Comparison of ENCODE assay signal across 8 mouse cellular contexts in genomic region chr2:156488166-156488814, GRCm38 (mm10). TPM values are rescaled to one million over a fixed set of nuclear protein-coding genes. Genes with fewer than 3 reads are reported as not detected.
DNase-seq lines count a peak whose midpoint lies in the region; ATAC-seq and TF ChIP-seq lines count a peak whose summit lies in the region.

No protein-coding gene starts in this region.

- peaks cover 26% of the 10 kb centered on the region for H3K4me1 ChIP-seq in hindbrain, embryonic 15.5 days (replicated peaks)
- peaks cover 5% of the 10 kb centered on the region; the same call in 1 of the 2 replicates for H3K4me1 ChIP-seq in hindbrain, embryonic 14.5 days (replicated peaks; ENCODE audit: control insufficient read depth, insufficient read depth, low read length)
- no peaks in the 10 kb centered on the region; the same call in 1 of the 2 replicates for H3K4me1 ChIP-seq in lung, adult 2 months (ENCODE audit: control insufficient read depth, insufficient read depth, low read length)
- H3K4me1 ChIP-seq in neural tube, embryonic 15.5 days: peaks cover 21% of the 10 kb centered on the region

- H3K9ac ChIP-seq in hindbrain, embryonic 15.5 days: no peak overlapping the region
- H3K9ac ChIP-seq in hindbrain, embryonic 14.5 days: no peak overlapping the region
- H3K9ac ChIP-seq in neural tube, embryonic 15.5 days (replicated peaks): no peak overlapping the region

- 65% methylated on average over 8 of the region's 8 CpGs for WGBS in hindbrain, embryonic 15.5 days
- WGBS in hindbrain, embryonic 14.5 days: 72% methylated on average over 8 of the region's 8 CpGs
- 75% methylated on average over 8 of the region's 8 CpGs for WGBS in lung, adult 2 months
- WGBS in neural tube, embryonic 15.5 days: 71% methylated on average over 8 of the region's 8 CpGs

- no peaks in the 10 kb centered on the region for H3K36me3 ChIP-seq in hindbrain, embryonic 15.5 days
- H3K36me3 ChIP-seq in hindbrain, embryonic 14.5 days (replicated peaks; ENCODE audit: control insufficient read depth, insufficient read depth): no peaks in the 10 kb centered on the region
- no peaks in the 10 kb centered on the region; the same call in 1 of the 2 replicates for H3K36me3 ChIP-seq in neural tube, embryonic 15.5 days

- intact Hi-C loops in gastrocnemius, postnatal 36 days (cut with DNase I): no loop called here

- no peak for TF ChIP-seq CTCF in lung, adult 2 months (IDR thresholded peaks at IDR 0.05; ENCODE audit: insufficient read depth, low read length)

- H3K27ac ChIP-seq in hindbrain, embryonic 15.5 days (replicated peaks): peak overlapping the region; percentile 27; the same call in 1 of the 2 replicates
- H3K27ac ChIP-seq in hindbrain, embryonic 14.5 days: no peak overlapping the region
- H3K27ac ChIP-seq in neural tube, embryonic 15.5 days (replicated peaks): no peak overlapping the region

- H3K4me2 ChIP-seq in hindbrain, embryonic 15.5 days: no peak overlapping the region
- no peak overlapping the region for H3K4me2 ChIP-seq in hindbrain, embryonic 14.5 days (replicated peaks)
- no peak overlapping the region for H3K4me2 ChIP-seq in neural tube, embryonic 15.5 days

- no peak overlapping the region for H3K4me3 ChIP-seq in hindbrain, embryonic 15.5 days
- no peak overlapping the region for H3K4me3 ChIP-seq in hindbrain, embryonic 14.5 days (replicated peaks; ENCODE audit: low read length)
- H3K4me3 ChIP-seq in lung, adult 2 months (replicated peaks; ENCODE audit: extremely low read depth, low read depth, low read length): no peak overlapping the region
- no peak overlapping the region for H3K4me3 ChIP-seq in neural tube, embryonic 15.5 days (replicated peaks)

- 0 out of 2 replicates have a peak, but pooled peaks have one; percentile 28 for ATAC-seq in hindbrain, embryonic 15.5 days (ENCODE audit: low FRiP score, low read depth)
- no peak for ATAC-seq in hindbrain, embryonic 14.5 days (ENCODE audit: low FRiP score)
- ATAC-seq in neural tube, embryonic 15.5 days (ENCODE audit: low FRiP score): no peak

- DNase-seq in hindbrain, embryonic 14.5 days (ENCODE audit: low spot score): no peak
- peak; percentile 74 for DNase-seq in MN1 (ENCODE audit: low spot score)
- peak; percentile 64 for DNase-seq in cerebellum, adult 11 months
- peak; percentile 40 to 47 for DNase-seq in gastrocnemius, postnatal 36 days
- no peak for DNase-seq in testis, postnatal 14 days (ENCODE audit: low spot score)
- no peak for DNase-seq in lung, adult 2 months

- H3K9me3 ChIP-seq in hindbrain, embryonic 15.5 days: no peaks in the 10 kb centered on the region
- H3K9me3 ChIP-seq in hindbrain, embryonic 14.5 days (ENCODE audit: control insufficient read depth, low read length): no peaks in the 10 kb centered on the region
- no peaks in the 10 kb centered on the region for H3K9me3 ChIP-seq in neural tube, embryonic 15.5 days (replicated peaks)

- no peak for TF ChIP-seq POLR2A in lung, adult 2 months (IDR thresholded peaks at IDR 0.05; ENCODE audit: borderline replicate concordance, extremely low read depth, low read depth, low read length)

- no peaks in the 10 kb centered on the region for H3K27me3 ChIP-seq in hindbrain, embryonic 15.5 days
- H3K27me3 ChIP-seq in hindbrain, embryonic 14.5 days (ENCODE audit: control insufficient read depth, insufficient read depth, low read length): no peaks in the 10 kb centered on the region
- H3K27me3 ChIP-seq in neural tube, embryonic 15.5 days (replicated peaks): no peaks in the 10 kb centered on the region

RNA-seq across cellular contexts. Expression of gene Aar2, which starts 59.1 kb away (rescaled TPM):
- polyA plus RNA-seq in hindbrain, embryonic 15.5 days (2015; fragmentation: Nextera tagmentation; extraction: Ambion mirVana): 43.8 and 44.9 TPM in 2 replicates
- polyA plus RNA-seq in hindbrain, embryonic 14.5 days (2014; fragmentation: Nextera tagmentation; extraction: Ambion mirVana): 53.5 and 55.0 TPM in 2 replicates
- total RNA-seq in gastrocnemius, postnatal 36 days (2021): 10 to 100 TPM; 18.6 to 19.1 TPM
- polyA plus RNA-seq in lung, adult 2 months (2012; rRNA removed): 31.3 and 35.0 TPM in 2 replicates
- polyA plus RNA-seq in neural tube, embryonic 15.5 days (2015; fragmentation: Nextera tagmentation; extraction: Ambion mirVana): 42.0 and 42.8 TPM in 2 replicates

Comparison
In these comparisons a context has a peak if more than half of its experiments do, and no peak if none do; other contexts are left out.
1. DNase-seq: peak in MN1 (single experiment), cerebellum, adult 11 months (single experiment) and gastrocnemius, postnatal 36 days (2 of 2); none in hindbrain, embryonic 14.5 days (single experiment), testis, postnatal 14 days (single experiment) and lung, adult 2 months (single experiment).